Mouse (Mus musculus): Measurements from ENCODE around the gene Ghrhr.

DNA sequence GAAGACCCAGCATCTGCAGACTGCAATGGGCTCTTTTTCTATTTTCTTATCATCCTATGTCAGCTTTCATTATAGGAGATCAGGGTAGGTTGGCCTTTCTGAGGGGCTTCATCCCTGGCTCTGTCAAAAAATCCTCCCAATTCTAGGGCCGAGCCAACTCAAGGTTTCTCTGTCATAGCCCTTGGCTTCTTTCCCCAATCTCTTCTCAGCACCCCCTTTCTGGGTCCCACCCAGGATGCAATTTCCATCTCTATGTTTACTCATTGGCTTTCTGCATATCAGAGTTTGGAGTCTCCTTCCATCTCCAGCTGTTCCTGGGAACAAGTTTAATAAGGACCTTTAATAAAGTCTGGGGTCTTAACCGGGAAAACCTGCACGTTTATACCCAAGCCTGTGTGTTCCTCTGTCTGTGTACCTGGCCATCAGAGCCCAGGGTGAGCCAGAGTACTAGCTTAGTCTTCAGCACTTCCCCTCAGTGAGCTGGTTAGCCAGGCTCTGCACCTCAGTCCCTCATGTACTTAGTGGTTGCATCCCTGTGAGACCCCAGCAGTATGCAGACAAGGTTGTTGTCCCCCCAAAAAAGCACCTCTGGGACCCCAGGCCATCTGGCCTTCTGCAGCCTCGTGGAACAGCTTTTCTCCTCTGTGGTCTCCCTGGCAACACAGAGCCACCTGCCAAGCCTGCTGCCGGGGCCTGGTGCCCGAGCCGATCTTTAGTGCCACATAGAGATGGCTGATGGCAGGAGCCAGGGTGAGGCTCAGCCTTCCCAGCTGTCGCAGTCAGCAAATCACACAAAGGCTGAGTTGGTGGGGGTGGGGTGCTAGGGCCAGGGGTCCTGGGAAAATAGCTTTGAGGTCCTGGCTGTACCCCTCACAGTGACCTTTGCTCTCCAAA is 59.4 kb downstream of the Ghrhr start:
- TF ChIP-seq POLR2A (IDR thresholded peaks at IDR 0.05; ENCODE audit: extremely low read depth, insufficient read depth, low read length): no peak
- no peak for TF ChIP-seq CTCF (IDR thresholded peaks at IDR 0.05; ENCODE audit: low read depth, low read length)
